Mouse (Mus musculus): ENCODE data around the gene Dock2. TPM values are rescaled to one million over a fixed set of nuclear protein-coding genes. Genes with fewer than 3 reads are reported as not detected.

Dock2 gene
- polyA plus RNA-seq, 1 experiment from 2014 or later: 1.6 TPM

DNA sequence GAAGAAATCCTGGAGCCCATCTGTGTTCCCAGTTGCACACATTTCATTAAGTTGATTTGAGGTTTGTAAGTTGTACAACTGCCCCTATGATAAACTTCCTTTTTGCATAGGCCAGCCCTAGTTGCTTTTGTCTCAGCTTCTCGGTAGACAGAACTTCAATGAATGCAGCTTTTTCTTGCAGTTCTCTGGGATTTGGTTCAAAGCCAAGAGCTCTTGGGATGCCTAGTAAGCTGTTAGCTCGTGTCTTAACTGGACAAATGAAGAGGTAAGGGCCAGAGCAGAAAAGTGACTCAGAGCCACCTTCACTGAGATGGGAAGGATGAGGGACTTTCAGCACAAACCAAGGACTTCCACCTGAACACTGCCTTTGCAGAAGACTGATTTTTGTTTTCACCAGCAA is 266.7 kb downstream of the Dock2 start:
- ATAC-seq (ENCODE audit: low FRiP score, low TSS enrichment): no peak
- H3K9me3 ChIP-seq (ENCODE audit: low read length): no peaks in the 10 kb centered on the region
- H3K4me3 ChIP-seq (ENCODE audit: low read length): no peak overlapping the region
- H3K9ac ChIP-seq (replicated peaks; ENCODE audit: low read length): no peak overlapping the region
- no peaks in the 10 kb centered on the region for H3K4me1 ChIP-seq (ENCODE audit: insufficient read depth, low read length)
- no peak overlapping the region for H3K27ac ChIP-seq (ENCODE audit: low read length)
- H3K36me3 ChIP-seq (ENCODE audit: insufficient read depth, low read length): no peaks in the 10 kb centered on the region
- H3K4me2 ChIP-seq (replicated peaks; ENCODE audit: low read depth, low read length): no peak overlapping the region
- WGBS: 65% methylated on average over 2 of the region's 2 CpGs
- no peaks in the 10 kb centered on the region for H3K27me3 ChIP-seq (ENCODE audit: insufficient read depth, low read length)

DNA sequence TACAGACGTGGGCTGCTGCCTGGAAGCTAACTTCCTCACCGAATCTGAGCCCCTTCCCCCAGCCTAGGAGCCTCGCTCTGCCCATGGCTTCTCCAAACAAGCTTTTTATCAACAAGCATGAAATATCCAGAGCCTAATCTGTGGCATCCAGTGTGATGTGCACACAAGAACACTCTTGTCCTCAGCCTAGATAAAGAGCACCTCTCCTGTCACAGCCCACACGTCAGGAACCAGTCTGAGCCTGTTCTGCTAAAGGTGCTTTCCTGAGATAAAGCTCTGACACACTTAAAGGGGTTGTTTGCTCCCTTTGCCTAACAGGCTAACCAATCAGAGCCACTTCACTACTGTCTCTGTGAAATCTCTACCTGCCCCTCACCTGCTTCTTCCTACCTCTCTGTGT is 268.4 kb downstream of the Dock2 start:
- H3K9me3 ChIP-seq (ENCODE audit: low read length): no peaks in the 10 kb centered on the region
- no peak overlapping the region for H3K9ac ChIP-seq (replicated peaks; ENCODE audit: low read length)
- no peak overlapping the region for H3K4me3 ChIP-seq (ENCODE audit: low read length)
- WGBS: 63% methylated on average over 4 of the region's 4 CpGs
- H3K4me2 ChIP-seq (replicated peaks; ENCODE audit: low read depth, low read length): no peak overlapping the region
- H3K36me3 ChIP-seq (ENCODE audit: insufficient read depth, low read length): no peaks in the 10 kb centered on the region
- no peaks in the 10 kb centered on the region for H3K27me3 ChIP-seq (ENCODE audit: insufficient read depth, low read length)
- no peak for ATAC-seq (ENCODE audit: low FRiP score, low TSS enrichment)
- H3K27ac ChIP-seq (ENCODE audit: low read length): no peak overlapping the region
- no peaks in the 10 kb centered on the region for H3K4me1 ChIP-seq (ENCODE audit: insufficient read depth, low read length)

DNA sequence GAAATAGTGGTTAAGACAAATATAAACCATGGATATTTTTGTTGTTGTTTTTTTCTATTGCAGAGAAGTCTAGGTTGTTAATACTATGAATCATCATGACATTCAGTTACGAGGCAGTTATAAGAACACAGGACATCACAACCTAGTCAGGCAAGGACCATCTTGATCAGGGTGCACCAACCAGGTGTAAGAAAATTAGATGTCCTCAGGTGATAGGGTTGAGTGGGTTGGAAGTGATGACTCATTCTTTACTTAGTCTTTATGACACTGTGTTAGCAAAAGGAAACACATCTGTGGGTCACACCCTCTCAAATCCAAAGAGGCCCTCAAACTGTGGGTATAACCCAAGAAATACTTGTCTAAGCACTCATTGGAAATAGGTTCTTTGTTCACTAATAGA is 277.3 kb downstream of the Dock2 start:
- H3K27ac ChIP-seq (ENCODE audit: low read length): no peak overlapping the region
- no peak overlapping the region for H3K4me3 ChIP-seq (ENCODE audit: low read length)
- no peak overlapping the region for H3K9ac ChIP-seq (replicated peaks; ENCODE audit: low read length)
- 75% methylated on average over 1 of the region's 1 CpGs for WGBS
- no peaks in the 10 kb centered on the region for H3K4me1 ChIP-seq (ENCODE audit: insufficient read depth, low read length)
- no peak for ATAC-seq (ENCODE audit: low FRiP score, low TSS enrichment)
- H3K36me3 ChIP-seq (ENCODE audit: insufficient read depth, low read length): no peaks in the 10 kb centered on the region
- H3K4me2 ChIP-seq (replicated peaks; ENCODE audit: low read depth, low read length): no peak overlapping the region
- H3K27me3 ChIP-seq (ENCODE audit: insufficient read depth, low read length): no peaks in the 10 kb centered on the region
- H3K9me3 ChIP-seq (ENCODE audit: low read length): no peaks in the 10 kb centered on the region

DNA sequence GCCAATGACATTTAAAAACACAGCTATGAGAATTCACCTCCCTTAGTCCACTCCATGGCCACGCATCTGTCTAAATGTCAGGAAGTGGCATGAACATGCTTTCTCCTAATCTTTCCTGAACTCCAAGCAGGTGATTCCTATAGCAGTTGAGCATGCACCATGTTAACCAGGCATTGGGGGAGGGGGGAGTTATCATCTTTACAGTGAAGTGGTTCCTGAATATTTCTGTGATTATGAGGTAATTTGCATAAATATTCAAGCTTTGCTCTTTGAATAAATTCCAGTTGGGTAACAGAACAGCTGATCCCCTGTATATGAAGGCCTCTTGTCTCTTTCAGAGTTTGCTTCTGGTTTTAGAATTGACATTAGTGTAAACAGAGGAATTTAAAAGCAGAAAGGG is 284.0 kb downstream of the Dock2 start:
- Histone ChIP-seq H3K9ac (replicated peaks; ENCODE audit: low read length) (no peak overlapping the region), H3K9me3 (ENCODE audit: low read length) (no peaks in the 10 kb centered on the region), H3K4me1 (ENCODE audit: insufficient read depth, low read length) (no peaks in the 10 kb centered on the region), H3K36me3 (ENCODE audit: insufficient read depth, low read length) (no peaks in the 10 kb centered on the region), H3K4me3 (ENCODE audit: low read length) (no peak overlapping the region), H3K27me3 (ENCODE audit: insufficient read depth, low read length) (no peaks in the 10 kb centered on the region), H3K27ac (ENCODE audit: low read length) (no peak overlapping the region), H3K4me2 (replicated peaks; ENCODE audit: low read depth, low read length) (no peak overlapping the region)
- ATAC-seq (ENCODE audit: low FRiP score, low TSS enrichment): no peak
- WGBS: 80% methylated on average over 1 of the region's 1 CpGs

DNA sequence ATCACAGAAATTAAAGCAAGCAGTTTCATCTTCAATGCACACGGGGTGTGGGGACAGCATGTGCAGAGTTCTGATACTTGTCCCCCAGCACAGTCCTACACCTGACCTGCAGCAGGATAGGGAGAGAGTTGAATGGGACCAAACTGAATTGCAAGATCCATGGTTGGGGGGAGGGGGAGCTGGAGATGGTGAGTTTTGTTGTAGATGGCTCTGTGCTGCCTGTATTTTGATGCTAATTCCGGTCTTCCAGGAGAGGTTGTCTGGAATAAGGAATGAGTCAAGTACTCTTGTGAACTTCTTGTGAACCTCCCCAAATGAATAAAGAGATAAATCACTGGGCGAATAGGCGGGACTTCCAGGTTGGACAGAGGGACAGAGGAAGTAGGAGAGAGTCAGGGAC is 289.0 kb downstream of the Dock2 start:
- H3K4me2 ChIP-seq (replicated peaks; ENCODE audit: low read depth, low read length): no peak overlapping the region
- no peak overlapping the region for H3K9ac ChIP-seq (replicated peaks; ENCODE audit: low read length)
- H3K4me3 ChIP-seq (ENCODE audit: low read length): no peak overlapping the region
- no peaks in the 10 kb centered on the region for H3K27me3 ChIP-seq (ENCODE audit: insufficient read depth, low read length)
- no peak overlapping the region for H3K27ac ChIP-seq (ENCODE audit: low read length)
- H3K4me1 ChIP-seq (ENCODE audit: insufficient read depth, low read length): no peaks in the 10 kb centered on the region
- 82% methylated on average over 4 of the region's 4 CpGs for WGBS
- H3K36me3 ChIP-seq (ENCODE audit: insufficient read depth, low read length): no peaks in the 10 kb centered on the region
- H3K9me3 ChIP-seq (ENCODE audit: low read length): no peaks in the 10 kb centered on the region
- no peak for ATAC-seq (ENCODE audit: low FRiP score, low TSS enrichment)

DNA sequence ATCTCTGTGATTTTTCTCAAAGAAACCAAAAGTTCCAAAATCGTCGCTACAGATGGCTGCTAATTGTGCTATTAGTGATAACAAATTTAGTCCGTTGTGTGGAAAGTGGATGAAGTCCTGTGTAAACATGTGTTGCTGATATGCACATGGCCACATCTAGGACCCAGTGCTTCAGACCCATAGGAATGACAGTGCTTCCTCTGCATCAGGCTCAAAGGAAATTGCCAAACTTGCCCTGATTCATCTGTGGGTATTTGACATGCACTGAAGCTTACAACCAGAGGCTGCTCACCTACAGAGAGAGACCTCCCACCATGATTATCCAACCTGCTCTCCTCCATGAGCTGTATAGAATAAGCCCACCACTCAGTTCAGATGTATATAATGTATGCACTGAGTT is 290.7 kb downstream of the Dock2 start:
- no peak for ATAC-seq (ENCODE audit: low FRiP score, low TSS enrichment)
- H3K27me3 ChIP-seq (ENCODE audit: insufficient read depth, low read length): no peaks in the 10 kb centered on the region

DNA sequence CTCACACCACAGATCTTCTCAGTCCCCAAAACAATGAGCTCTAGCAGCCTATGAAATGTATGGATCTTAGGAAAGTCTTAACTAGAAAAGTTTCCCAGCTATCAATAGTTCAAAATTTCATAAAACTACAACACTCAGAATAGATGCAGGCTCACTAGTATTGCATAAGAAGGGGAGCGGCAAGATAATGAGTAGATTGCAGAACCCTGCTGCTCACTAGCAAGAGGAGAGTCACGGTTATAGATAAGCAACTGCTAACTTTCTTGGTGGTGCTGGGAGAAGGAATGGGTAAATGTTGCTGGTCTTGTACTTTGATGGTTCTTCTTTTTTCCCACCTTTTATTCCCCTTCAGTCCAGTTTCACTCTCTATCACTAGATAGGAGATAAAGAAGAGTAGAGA is 291.5 kb downstream of the Dock2 start:
- Histone ChIP-seq H3K4me3 (ENCODE audit: low read length) (no peak overlapping the region), H3K9ac (replicated peaks; ENCODE audit: low read length) (no peak overlapping the region), H3K27me3 (ENCODE audit: insufficient read depth, low read length) (no peaks in the 10 kb centered on the region), H3K36me3 (ENCODE audit: insufficient read depth, low read length) (no peaks in the 10 kb centered on the region), H3K4me1 (ENCODE audit: insufficient read depth, low read length) (no peaks in the 10 kb centered on the region), H3K4me2 (replicated peaks; ENCODE audit: low read depth, low read length) (no peak overlapping the region), H3K9me3 (ENCODE audit: low read length) (no peaks in the 10 kb centered on the region), H3K27ac (ENCODE audit: low read length) (no peak overlapping the region)
- no peak for ATAC-seq (ENCODE audit: low FRiP score, low TSS enrichment)
- WGBS: 94% methylated on average over 2 of the region's 2 CpGs

More for the DNA sequence above, 290.7 kb downstream of the Dock2 start:
- H3K4me2 ChIP-seq (replicated peaks; ENCODE audit: low read depth, low read length): no peak overlapping the region
- no peak overlapping the region for H3K27ac ChIP-seq (ENCODE audit: low read length)
- H3K36me3 ChIP-seq (ENCODE audit: insufficient read depth, low read length): no peaks in the 10 kb centered on the region
- H3K9ac ChIP-seq (replicated peaks; ENCODE audit: low read length): no peak overlapping the region
- H3K9me3 ChIP-seq (ENCODE audit: low read length): no peaks in the 10 kb centered on the region
- no peak overlapping the region for H3K4me3 ChIP-seq (ENCODE audit: low read length)
- WGBS: 89% methylated on average over 3 of the region's 3 CpGs
- H3K4me1 ChIP-seq (ENCODE audit: insufficient read depth, low read length): no peaks in the 10 kb centered on the region

DNA sequence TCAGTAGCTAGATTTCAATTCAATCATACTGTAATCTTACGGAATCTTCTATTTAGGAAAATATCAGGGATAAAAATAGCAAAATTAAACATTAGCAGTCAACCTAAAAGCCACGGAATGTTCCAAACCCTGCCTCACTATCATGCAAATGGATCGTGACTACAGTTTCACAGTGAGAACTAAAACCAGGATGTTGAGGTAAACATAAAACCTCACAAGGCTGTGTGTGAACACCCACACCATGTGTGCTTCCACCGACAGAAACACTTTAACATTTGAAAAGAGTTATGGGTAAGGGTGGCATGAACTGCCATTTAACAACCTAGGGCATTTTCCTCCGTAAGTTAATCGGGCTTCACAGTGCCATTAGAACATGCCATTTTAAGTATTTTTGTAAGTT is 294.1 kb downstream of the Dock2 start:
- H3K4me3 ChIP-seq (ENCODE audit: low read length): no peak overlapping the region
- no peaks in the 10 kb centered on the region for H3K36me3 ChIP-seq (ENCODE audit: insufficient read depth, low read length)
- no peak overlapping the region for H3K27ac ChIP-seq (ENCODE audit: low read length)
- WGBS: 69% methylated on average over 6 of the region's 6 CpGs
- H3K9me3 ChIP-seq (ENCODE audit: low read length): peaks cover 5% of the 10 kb centered on the region; the same call in 1 of the 2 replicates
- H3K9ac ChIP-seq (replicated peaks; ENCODE audit: low read length): no peak overlapping the region
- no peaks in the 10 kb centered on the region for H3K4me1 ChIP-seq (ENCODE audit: insufficient read depth, low read length)
- H3K27me3 ChIP-seq (ENCODE audit: insufficient read depth, low read length): no peaks in the 10 kb centered on the region
- no peak overlapping the region for H3K4me2 ChIP-seq (replicated peaks; ENCODE audit: low read depth, low read length)
- ATAC-seq (ENCODE audit: low FRiP score, low TSS enrichment): no peak

DNA sequence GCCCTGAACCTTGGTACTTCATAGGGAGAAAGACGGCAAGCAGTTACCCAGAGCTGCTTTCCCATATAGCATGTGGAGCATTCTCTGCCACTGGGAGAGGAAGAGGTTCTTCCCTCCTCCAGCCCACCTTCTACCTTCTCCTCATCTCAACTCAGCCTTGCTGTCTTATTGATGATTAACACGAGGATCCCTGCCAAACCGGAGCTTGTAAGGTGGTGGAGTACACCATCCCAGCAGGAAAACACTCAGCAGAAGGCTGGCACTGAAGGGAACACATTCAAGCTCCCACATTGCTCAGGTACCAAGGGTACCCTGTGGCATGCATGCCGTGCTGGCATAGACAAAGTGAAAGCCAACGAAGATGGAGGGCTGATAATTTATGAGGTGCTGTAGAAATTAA is 304.4 kb downstream of the Dock2 start:
- H3K9ac ChIP-seq (replicated peaks; ENCODE audit: low read length): no peak overlapping the region
- H3K36me3 ChIP-seq (ENCODE audit: insufficient read depth, low read length): no peaks in the 10 kb centered on the region
- no peaks in the 10 kb centered on the region for H3K4me1 ChIP-seq (ENCODE audit: insufficient read depth, low read length)
- H3K4me3 ChIP-seq (ENCODE audit: low read length): no peak overlapping the region
- H3K4me2 ChIP-seq (replicated peaks; ENCODE audit: low read depth, low read length): no peak overlapping the region
- H3K27ac ChIP-seq (ENCODE audit: low read length): no peak overlapping the region
- no peaks in the 10 kb centered on the region for H3K9me3 ChIP-seq (ENCODE audit: low read length)
- ATAC-seq (ENCODE audit: low FRiP score, low TSS enrichment): no peak
- 71% methylated on average over 5 of the region's 5 CpGs for WGBS
- H3K27me3 ChIP-seq (ENCODE audit: insufficient read depth, low read length): no peaks in the 10 kb centered on the region

DNA sequence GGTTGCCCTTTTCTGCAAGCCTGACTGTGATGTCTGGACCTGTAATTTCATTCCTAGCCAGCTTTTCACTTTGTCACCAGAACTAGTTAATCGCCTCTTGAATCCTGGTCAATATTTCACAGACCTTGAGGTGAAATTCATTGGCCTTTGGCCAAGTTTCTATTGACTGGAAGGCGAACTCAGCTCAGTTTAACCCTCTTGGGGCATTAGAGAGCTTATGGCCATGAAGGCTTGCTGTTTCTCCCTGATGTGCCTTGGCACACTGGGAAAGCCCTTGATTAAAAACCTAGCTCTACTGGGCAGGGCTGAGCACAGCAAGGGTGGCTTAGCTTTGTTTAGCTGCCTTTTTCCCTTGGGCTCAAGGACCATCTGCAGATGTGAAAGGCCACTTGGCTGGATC is 313.9 kb downstream of the Dock2 start:
- Histone ChIP-seq H3K4me2 (replicated peaks; ENCODE audit: low read depth, low read length) (no peak overlapping the region), H3K4me3 (ENCODE audit: low read length) (no peak overlapping the region), H3K9ac (replicated peaks; ENCODE audit: low read length) (no peak overlapping the region), H3K36me3 (ENCODE audit: insufficient read depth, low read length) (no peaks in the 10 kb centered on the region), H3K9me3 (ENCODE audit: low read length) (no peaks in the 10 kb centered on the region), H3K27me3 (ENCODE audit: insufficient read depth, low read length) (no peaks in the 10 kb centered on the region), H3K27ac (ENCODE audit: low read length) (no peak overlapping the region), H3K4me1 (ENCODE audit: insufficient read depth, low read length) (no peaks in the 10 kb centered on the region)
- 52% methylated on average over 2 of the region's 2 CpGs for WGBS
- peak; percentile 81 for ATAC-seq (ENCODE audit: low FRiP score, low TSS enrichment)

DNA sequence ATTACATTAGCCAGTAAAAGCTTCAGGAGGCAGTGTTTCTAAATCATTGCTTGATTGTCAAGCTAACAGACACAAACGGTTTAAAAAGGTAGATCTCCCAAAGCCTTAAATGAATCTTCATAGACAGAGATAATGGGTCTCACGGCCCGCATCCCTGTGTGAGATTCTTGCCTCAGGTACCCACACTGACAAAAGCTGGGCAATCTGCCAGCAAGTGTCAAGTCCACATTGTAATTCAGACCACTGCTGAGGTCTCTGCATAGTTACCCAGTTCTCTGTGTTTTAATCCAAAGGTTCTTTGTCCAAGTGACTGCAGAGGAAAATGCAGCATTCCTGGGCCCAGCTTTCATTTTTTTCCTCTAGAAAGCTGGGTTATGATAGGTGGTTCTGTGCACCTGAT is 315.1 kb downstream of the Dock2 start:
- Histone ChIP-seq H3K4me3 (ENCODE audit: low read length) (no peak overlapping the region), H3K27me3 (ENCODE audit: insufficient read depth, low read length) (no peaks in the 10 kb centered on the region), H3K36me3 (ENCODE audit: insufficient read depth, low read length) (no peaks in the 10 kb centered on the region), H3K9ac (replicated peaks; ENCODE audit: low read length) (no peak overlapping the region), H3K27ac (ENCODE audit: low read length) (no peak overlapping the region), H3K4me2 (replicated peaks; ENCODE audit: low read depth, low read length) (no peak overlapping the region), H3K4me1 (ENCODE audit: insufficient read depth, low read length) (no peaks in the 10 kb centered on the region), H3K9me3 (ENCODE audit: low read length) (no peaks in the 10 kb centered on the region)
- ATAC-seq (ENCODE audit: low FRiP score, low TSS enrichment): no peak
- WGBS: 53% methylated on average over 3 of the region's 3 CpGs
